In the genomic region with DNA sequence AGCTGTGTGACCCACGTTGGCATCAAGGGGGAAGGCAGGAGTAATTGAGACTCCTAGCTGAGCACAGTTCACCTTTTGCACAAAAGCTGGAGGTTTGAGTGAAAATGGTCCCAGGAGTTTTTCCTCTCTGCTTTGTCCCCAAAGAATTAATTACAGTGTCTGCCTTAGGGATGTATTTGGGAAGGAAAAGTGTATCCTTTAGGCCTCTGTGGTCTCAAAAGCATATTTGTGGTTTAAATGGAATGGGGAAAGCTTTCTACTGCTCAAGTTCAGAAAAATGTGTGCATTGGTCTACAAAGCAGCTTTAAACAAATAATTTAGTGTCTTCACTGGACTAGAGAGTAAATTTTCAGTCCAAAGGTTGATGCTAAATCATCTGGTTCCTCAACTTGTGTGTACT, we compare ENCODE assay signal across 16 mouse cellular contexts.
"Had no signal": no experiment of that assay in that cellular context is flagged by ENCODE, and none has a peak within 500 bp of the region (broad histone marks: within the 10 kb centered on the region; RNA-seq: fewer than 3 reads in every experiment).

No protein-coding gene starts in this region.

- H3K4me1 ChIP-seq: lung, embryonic 15.5 days; megakaryocyte, embryonic 14.5 days; neural tube, embryonic 12.5 days; stomach, embryonic 15.5 days had no signal

- DNase-seq: lung, adult 2 months; lung, postnatal 14 days; lung, postnatal 36 days; right cerebral cortex, postnatal 14 days; thymus, adult 2 months; thymus, postnatal 25 days; thymus, postnatal 4 days had no signal

- H3K27ac ChIP-seq: lung, embryonic 15.5 days; macrophage; neural tube, embryonic 12.5 days; stomach, embryonic 15.5 days; stomach, postnatal 0 days had no signal

- H3K4me2 ChIP-seq: lung, embryonic 15.5 days; midbrain, embryonic 11.5 days; neural tube, embryonic 12.5 days; stomach, embryonic 15.5 days had no signal

- H3K27me3 ChIP-seq: lung, embryonic 15.5 days; megakaryocyte, embryonic 14.5 days; neural tube, embryonic 12.5 days; stomach, embryonic 15.5 days had no signal

- H3K4me3 ChIP-seq: lung, embryonic 15.5 days; megakaryocyte, embryonic 14.5 days; neural tube, embryonic 12.5 days; stomach, embryonic 15.5 days had no signal

- H3K36me3 ChIP-seq: lung, embryonic 15.5 days; neural tube, embryonic 12.5 days; stomach, embryonic 15.5 days had no signal

- H3K9ac ChIP-seq: lung, embryonic 15.5 days; neural tube, embryonic 12.5 days; stomach, embryonic 15.5 days had no signal

- H3K9me3 ChIP-seq: lung, embryonic 15.5 days; megakaryocyte, embryonic 14.5 days; neural tube, embryonic 12.5 days; stomach, embryonic 15.5 days had no signal

- ATAC-seq: lung, postnatal 0 days; midbrain, embryonic 16.5 days had no signal
